In the genomic region with DNA sequence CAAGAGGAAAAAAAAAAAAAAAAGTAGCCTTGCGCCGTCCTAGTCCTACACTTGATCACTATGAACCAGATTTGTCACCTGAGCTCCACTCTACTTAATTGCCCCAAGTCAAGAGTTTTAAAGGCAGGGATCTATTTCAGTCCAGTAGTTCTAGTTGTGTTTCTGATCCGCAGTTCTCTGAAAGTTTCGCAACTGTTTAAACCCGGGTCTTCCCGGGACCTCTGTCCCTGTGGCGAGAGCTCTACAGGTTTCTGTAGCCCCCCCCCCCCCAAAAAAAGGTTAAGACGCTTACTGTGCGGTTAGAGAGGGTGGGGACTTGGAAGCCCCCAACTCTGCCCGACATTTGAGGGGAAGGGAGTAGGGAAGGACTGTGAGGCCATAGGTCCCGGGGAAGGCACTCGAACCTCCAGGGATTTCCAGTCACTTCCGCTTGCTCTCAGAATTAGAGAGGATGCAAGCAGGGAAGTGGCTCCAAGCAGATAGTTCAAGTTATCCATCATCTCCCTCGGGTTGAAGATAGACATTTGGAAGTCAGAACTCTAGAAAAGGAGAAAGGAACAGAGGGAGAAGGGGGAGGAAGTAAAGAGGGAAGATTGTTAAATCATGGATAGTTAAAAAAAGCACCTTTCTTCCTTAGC, we compare ENCODE assay signal across 9 mouse cellular contexts. TPM values are rescaled to one million over a fixed set of nuclear protein-coding genes. Genes with fewer than 3 reads are reported as not detected.
DNase-seq lines count a peak whose midpoint lies in the region; ATAC-seq and TF ChIP-seq lines count a peak whose summit lies in the region.
"Had no signal": no experiment of that assay in that cellular context is flagged by ENCODE, and none has a peak within 500 bp of the region (broad histone marks: within the 10 kb centered on the region; RNA-seq: fewer than 3 reads in every experiment).

No protein-coding gene starts in this region.

- no peaks in the 10 kb centered on the region for H3K9me3 ChIP-seq in kidney, postnatal 0 days (replicated peaks; ENCODE audit: low read length)
- peaks cover 8% of the 10 kb centered on the region for H3K9me3 ChIP-seq in forebrain, embryonic 16.5 days (ENCODE audit: control insufficient read depth, low read length)
- peaks cover 10% of the 10 kb centered on the region for H3K9me3 ChIP-seq in neural tube, embryonic 13.5 days

- H3K4me2 ChIP-seq in kidney, postnatal 0 days (ENCODE audit: low read length) = peak overlapping the region; percentile 79
- peak overlapping the region; percentile 98 for H3K4me2 ChIP-seq in forebrain, embryonic 16.5 days (ENCODE audit: low read length)
- peak overlapping the region; percentile 93 for H3K4me2 ChIP-seq in neural tube, embryonic 13.5 days

- no peak for TF ChIP-seq CTCF in kidney, postnatal 0 days (IDR thresholded peaks at IDR 0.05; ENCODE audit: low read depth)

- WGBS in kidney, postnatal 0 days = 8% methylated on average over 14 of the region's 14 CpGs
- 11% methylated on average over 14 of the region's 14 CpGs for WGBS in forebrain, embryonic 16.5 days
- 7% methylated on average over 14 of the region's 14 CpGs for WGBS in neural tube, embryonic 13.5 days

- DNase-seq in kidney, postnatal 0 days (ENCODE audit: low spot score) = peak; percentile 36
- no peak for DNase-seq in kidney, adult 11 months
- peak; percentile 28 for DNase-seq in kidney, postnatal 14 days
- DNase-seq in urinary bladder, postnatal 10 days (ENCODE audit: low spot score) = no peak
- DNase-seq in cerebellum, postnatal 14 days = no peak

- H3K4me1 ChIP-seq in kidney, postnatal 0 days (replicated peaks; ENCODE audit: insufficient read depth, low read length) = 0 out of 2 replicates have a peak, but pooled peaks cover 3% of the 10 kb centered on the region
- H3K4me1 ChIP-seq in forebrain, embryonic 16.5 days (replicated peaks; ENCODE audit: control insufficient read depth, insufficient read depth, low read length) = peaks cover 36% of the 10 kb centered on the region
- peaks cover 48% of the 10 kb centered on the region for H3K4me1 ChIP-seq in neural tube, embryonic 13.5 days (replicated peaks)

- H3K27me3 ChIP-seq in kidney, postnatal 0 days (ENCODE audit: insufficient read depth, low read length) = no peaks in the 10 kb centered on the region
- peaks cover 28% of the 10 kb centered on the region for H3K27me3 ChIP-seq in forebrain, embryonic 16.5 days (replicated peaks; ENCODE audit: control insufficient read depth, insufficient read depth, low read length)
- H3K27me3 ChIP-seq in neural tube, embryonic 13.5 days = peaks cover 72% of the 10 kb centered on the region

- peak overlapping the region; percentile 76; the same call in 1 of the 2 replicates for H3K9ac ChIP-seq in kidney, postnatal 0 days (ENCODE audit: low read depth, low read length)
- H3K9ac ChIP-seq in forebrain, embryonic 16.5 days (replicated peaks; ENCODE audit: low read depth, low read length) = no peak overlapping the region
- H3K9ac ChIP-seq in neural tube, embryonic 13.5 days = no peak overlapping the region

- ATAC-seq in kidney, postnatal 0 days (replicated peaks; ENCODE audit: low FRiP score, low read depth) = no peak
- ATAC-seq in forebrain, embryonic 16.5 days = no peak
- ATAC-seq in neural tube, embryonic 13.5 days (ENCODE audit: low read depth) = no peak
- ATAC-seq in activated CD4-positive, CD25-positive, alpha-beta regulatory T cell, adult 4 months = no peak

- peak overlapping the region; percentile 74 for H3K4me3 ChIP-seq in kidney, postnatal 0 days (replicated peaks; ENCODE audit: low read depth, low read length)
- peak overlapping the region; percentile 50; the same call in 1 of the 2 replicates for H3K4me3 ChIP-seq in forebrain, embryonic 16.5 days (replicated peaks; ENCODE audit: low read length)
- H3K4me3 ChIP-seq in neural tube, embryonic 13.5 days = peak overlapping the region; percentile 53

- H3K36me3 ChIP-seq in kidney, postnatal 0 days (ENCODE audit: insufficient read depth, low read length) = no peaks in the 10 kb centered on the region
- no peaks in the 10 kb centered on the region for H3K36me3 ChIP-seq in forebrain, embryonic 16.5 days (ENCODE audit: control insufficient read depth, insufficient read depth)
- H3K36me3 ChIP-seq in neural tube, embryonic 13.5 days = no peaks in the 10 kb centered on the region
- H3K36me3 ChIP-seq: G1E had no signal

- peak overlapping the region; percentile 91 for H3K27ac ChIP-seq in kidney, postnatal 0 days
- H3K27ac ChIP-seq in forebrain, embryonic 16.5 days (ENCODE audit: low read length) = no peak overlapping the region
- no peak overlapping the region for H3K27ac ChIP-seq in neural tube, embryonic 13.5 days (replicated peaks)

RNA-seq across cellular contexts. Expression of gene Adamts9, which starts 0.9 kb away (rescaled TPM):
- 7.6 and 7.9 TPM in 2 replicates for polyA plus RNA-seq in kidney, postnatal 0 days (2015; fragmentation: Nextera tagmentation; extraction: Ambion mirVana)
- polyA plus RNA-seq in forebrain, embryonic 16.5 days (2015; fragmentation: Nextera tagmentation; extraction: Ambion mirVana) = 1.1 and 1.3 TPM in 2 replicates
- polyA plus RNA-seq in neural tube, embryonic 13.5 days (2015; fragmentation: Nextera tagmentation; extraction: Ambion mirVana) = 1.8 and 2.0 TPM in 2 replicates
- polyA plus RNA-seq in activated CD4-positive, CD25-positive, alpha-beta regulatory T cell, adult 4 months (2017; shearing (Covaris generic)) = under 1 TPM in 1 of 2 experiments, not detected in 1; 0.24 TPM
- polyA plus RNA-seq: G1E had no signal

Comparison
In these comparisons a context has a peak if more than half of its experiments do, and no peak if none do; other contexts are left out.
1. DNase-seq: peak in kidney, postnatal 0 days (single experiment) and kidney, postnatal 14 days (single experiment); none in kidney, adult 11 months (single experiment), urinary bladder, postnatal 10 days (single experiment) and cerebellum, postnatal 14 days (0 of 2).
2. Peak in every context shown above with its lines, with median percentiles within 50 percentile points of each other: H3K4me2 ChIP-seq and H3K4me3 ChIP-seq.